ENCODE assay signal across 30 mouse cellular contexts in the genomic region with DNA sequence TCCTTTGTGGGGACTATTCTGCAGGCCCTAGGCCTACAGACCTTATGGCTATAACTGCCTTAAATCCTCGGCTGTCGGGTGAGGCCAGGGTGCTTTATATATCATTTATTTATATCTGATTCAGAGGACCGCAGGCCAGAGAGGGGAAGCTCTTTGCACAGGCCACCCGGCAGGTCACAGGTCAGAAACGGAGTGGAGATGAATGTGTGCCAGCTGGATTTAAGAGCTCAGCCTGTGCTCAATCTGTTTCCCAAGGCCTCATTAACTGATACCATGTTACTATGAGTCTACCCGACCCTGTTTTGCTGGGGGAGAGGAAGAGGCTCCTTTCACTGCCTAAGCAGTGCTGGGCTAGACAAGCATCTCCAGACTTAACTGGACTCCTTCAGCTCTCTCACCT. TPM values are rescaled to one million over a fixed set of nuclear protein-coding genes. Genes with fewer than 3 reads are reported as not detected.
"Had no signal": no experiment of that assay in that cellular context is flagged by ENCODE, and none has a peak within 500 bp of the region (broad histone marks: within the 10 kb centered on the region; RNA-seq: fewer than 3 reads in every experiment).

No protein-coding gene starts in this region.

- H3K4me1 ChIP-seq: limb, embryonic 15.5 days had no signal

- H3K27me3 ChIP-seq: limb, embryonic 12.5 days; limb, embryonic 15.5 days; midbrain, embryonic 13.5 days had no signal

- H3K4me2 ChIP-seq: limb, embryonic 12.5 days; limb, embryonic 15.5 days; liver, embryonic 11.5 days; midbrain, embryonic 13.5 days had no signal

- H3K9ac ChIP-seq: limb, embryonic 12.5 days; limb, embryonic 15.5 days; liver, embryonic 14.5 days; liver, postnatal 0 days; midbrain, embryonic 13.5 days had no signal

- DNase-seq: kidney, adult 18-20 months; kidney, adult 9 months; kidney, postnatal 14 days; kidney, postnatal 4 days; left cerebral cortex, postnatal 4 days; liver, postnatal 0 days; right cerebral cortex, adult 18-20 months; right cerebral cortex, postnatal 14 days; right cerebral cortex, postnatal 4 days; thymus, postnatal 25 days had no signal

- H3K9me3 ChIP-seq: limb, embryonic 12.5 days; limb, embryonic 15.5 days; midbrain, embryonic 10.5 days; midbrain, embryonic 13.5 days had no signal

- H3K4me3 ChIP-seq: limb, embryonic 12.5 days; limb, embryonic 15.5 days; midbrain, embryonic 10.5 days; midbrain, embryonic 13.5 days had no signal

- ATAC-seq: inflammation-experienced regulatory T-cells, adult 6 months; intestine, embryonic 16.5 days; liver, postnatal 0 days; midbrain, embryonic 13.5 days had no signal

- H3K27ac ChIP-seq: limb, embryonic 12.5 days; limb, embryonic 15.5 days; liver, embryonic 14.5 days; macrophage; midbrain, embryonic 13.5 days; stomach, postnatal 0 days had no signal

RNA-seq across cellular contexts. Expression of a gene that starts 5.5 kb away (rescaled TPM):
- polyA plus RNA-seq: liver, embryonic 11.5 days had no signal

RNA-seq across cellular contexts. Expression of a gene that starts 17.1 kb away (rescaled TPM):
- polyA plus RNA-seq: macrophage had no signal

RNA-seq across cellular contexts. Expression of a gene that starts 38.9 kb away (rescaled TPM):
- total RNA-seq: layer of hippocampus, adult 18-20 months; layer of hippocampus, postnatal 14 days; left cerebral cortex, adult 8-10 months; left cerebral cortex, postnatal 14 days; left cerebral cortex, postnatal 4 days; megakaryocyte, adult 5-6 weeks; midbrain, postnatal 0 days had no signal
- polyA plus RNA-seq: inflammation-experienced regulatory T-cells, adult 6 months; intestine, embryonic 16.5 days; kidney, embryonic 16.5 days; limb, embryonic 12.5 days; liver, embryonic 11.5 days; liver, embryonic 14.5 days; liver, postnatal 0 days; macrophage; midbrain, embryonic 10.5 days; midbrain, embryonic 13.5 days; midbrain, postnatal 0 days; neural tube, embryonic 11.5 days; neural tube, embryonic 14.5 days; stomach, embryonic 14.5 days; stomach, postnatal 0 days had no signal
